Mouse (Mus musculus) stomach, embryonic 14.5 days (tissue): ENCODE data around the gene Styx. TPM values are rescaled to one million over a fixed set of nuclear protein-coding genes. Genes with fewer than 3 reads are reported as not detected.
"Not testable (repeated sequence)": the region's sequence is repeated elsewhere in the genome, so short reads cannot be mapped to it uniquely, and the experiment has no call there.

Source experiments
- ATAC-seq: fragments of 200-750 bp; cut with Nextera tagmentation; 2 replicates; pipeline ENCODE4 v1.8.0; 2017; ENCODE audit warnings: low read depth, moderate TSS enrichment; ENCODE audit not compliant: insufficient number of reproducible peaks, insufficient read depth, low FRiP score
- H3K27ac ChIP-seq: fragments of 300-500 bp; sonication (generic); 2 replicates; pipeline ENCODE4 v1.5.1; 2014; ENCODE audit warnings: mild to moderate bottlenecking, low read length, moderate library complexity, mixed read lengths
- H3K27me3 ChIP-seq: fragments of 300-500 bp; sonication (generic); 2 replicates; pipeline ENCODE4 v1.6.1; 2014; ENCODE audit warnings: low read length, control low read depth, mixed read lengths; ENCODE audit not compliant: control insufficient read depth, insufficient read depth
- H3K36me3 ChIP-seq: fragments of 300-500 bp; sonication (generic); 2 replicates; pipeline ENCODE4 v1.6.1; 2014; ENCODE audit warnings: mild to moderate bottlenecking, control low read depth, low read length, moderate library complexity, mixed read lengths; ENCODE audit not compliant: control insufficient read depth, insufficient read depth
- H3K4me1 ChIP-seq: fragments of 300-500 bp; sonication (generic); 2 replicates; pipeline ENCODE4 v1.6.1; 2014; ENCODE audit warnings: low read length, control low read depth, mixed read lengths; ENCODE audit not compliant: control insufficient read depth, insufficient read depth
- H3K4me2 ChIP-seq: fragments of 300-500 bp; sonication (generic); replicated peaks from 2 replicates; pipeline ENCODE4 v1.6.1; 2014; ENCODE audit warnings: low read depth, low read length, control low read depth
- H3K4me3 ChIP-seq: fragments of 300-500 bp; sonication (generic); 2 replicates; pipeline ENCODE4 v1.5.1; 2014; ENCODE audit warnings: low read depth, low read length, control low read depth
- H3K9ac ChIP-seq: fragments of 300-500 bp; sonication (generic); replicated peaks from 2 replicates; pipeline ENCODE4 v1.6.1; 2014; ENCODE audit warnings: low read depth, mild to moderate bottlenecking, control low read depth, low read length, moderate library complexity, mixed read lengths
- H3K9me3 ChIP-seq: fragments of 300-500 bp; sonication (generic); 2 replicates; pipeline ENCODE4 v1.6.1; 2016; ENCODE audit warnings: low read depth, low read length, control low read depth; ENCODE audit not compliant: control insufficient read depth
- WGBS: fragments of 180-500 bp; shearing (Covaris S2); extraction: QIAGEN DNeasy Blood & Tissue Kit; methylation state at CpG from one replicate; pipeline ENCODE4 v1.1.7; 2014; 5-methylcytosine and 5-hydroxymethylcytosine counted together
- polyA plus RNA-seq: library from polyadenylated mRNA; unstranded; fragments of >200 nt; fragmentation: Nextera tagmentation; extraction: Ambion mirVana; gene quantifications from 2 replicates; pipeline ENCODE4 v1.2.1, GENCODE M21; 2014

The Styx gene
- polyA plus RNA-seq, 1 experiment from 2014 or later: 75.3 TPM

- H3K27ac ChIP-seq: no peak overlapping the region
- 86% methylated on average over 4 of the region's 4 CpGs for WGBS
- H3K4me3 ChIP-seq: no peak overlapping the region
- H3K9ac ChIP-seq: no peak overlapping the region
- H3K9me3 ChIP-seq: no peaks in the 10 kb centered on the region
- H3K36me3 ChIP-seq: peaks cover 22% of the 10 kb centered on the region
- no peak for ATAC-seq
- H3K4me2 ChIP-seq: no peak overlapping the region
- peaks cover 8% of the 10 kb centered on the region for H3K4me1 ChIP-seq
- no peaks in the 10 kb centered on the region for H3K27me3 ChIP-seq
These were observed 32.0 kb downstream of the Styx start for GRCm38 (mm10) chr14:45382912-45383311.

GRCm38 (mm10) chr14:45385596-45385995 lies 34.7 kb downstream of the Styx start:
- Histone ChIP-seq H3K36me3 (peaks cover 8% of the 10 kb centered on the region; the same call in 1 of the 2 replicates), H3K4me1 (peaks cover 8% of the 10 kb centered on the region), H3K9ac (no peak overlapping the region), H3K4me3 (no peak overlapping the region), H3K4me2 (no peak overlapping the region), H3K27me3 (no peaks in the 10 kb centered on the region), H3K9me3 (no peaks in the 10 kb centered on the region), H3K27ac (no peak overlapping the region)
- ATAC-seq: no peak
- WGBS: 93% methylated on average over 2 of the region's 2 CpGs

GRCm38 (mm10) chr14:45387480-45387879 lies 36.6 kb downstream of the Styx start:
- Histone ChIP-seq H3K36me3 (peaks cover 3% of the 10 kb centered on the region; the same call in 1 of the 2 replicates), H3K9ac (peak overlapping the region; percentile 75; the same call in 1 of the 2 replicates), H3K27me3 (no peaks in the 10 kb centered on the region), H3K27ac (peak overlapping the region; percentile 21; the same call in 1 of the 2 replicates), H3K4me2 (peak overlapping the region; percentile 53), H3K9me3 (no peaks in the 10 kb centered on the region), H3K4me3 (peak overlapping the region; percentile 79), H3K4me1 (peaks cover 8% of the 10 kb centered on the region)
- ATAC-seq: no peak
- 26% methylated on average over 2 of the region's 2 CpGs for WGBS

- H3K27ac ChIP-seq: peak overlapping the region; percentile 78
- peaks cover 8% of the 10 kb centered on the region for H3K4me1 ChIP-seq
- H3K36me3 ChIP-seq: no peaks in the 10 kb centered on the region
- peak overlapping the region; percentile 79 for H3K4me3 ChIP-seq
- H3K9ac ChIP-seq: peak overlapping the region; percentile 75
- no peaks in the 10 kb centered on the region for H3K27me3 ChIP-seq
- under 1% methylated on average over 70 of the region's 71 CpGs for WGBS
- no peaks in the 10 kb centered on the region for H3K9me3 ChIP-seq
- ATAC-seq: peak; percentile 97
- peak overlapping the region; percentile 53 for H3K4me2 ChIP-seq
These were observed 37.7 kb downstream of the Styx start for GRCm38 (mm10) chr14:45388345-45389181.

GRCm38 (mm10) chr14:45389194-45389593 lies 38.3 kb downstream of the Styx start:
- peaks cover 8% of the 10 kb centered on the region for H3K4me1 ChIP-seq
- H3K36me3 ChIP-seq: no peaks in the 10 kb centered on the region
- no peak for ATAC-seq
- peak overlapping the region; percentile 75 for H3K9ac ChIP-seq
- H3K4me3 ChIP-seq: peak overlapping the region; percentile 79
- H3K4me2 ChIP-seq: peak overlapping the region; percentile 53
- peak overlapping the region; percentile 78 for H3K27ac ChIP-seq
- H3K27me3 ChIP-seq: no peaks in the 10 kb centered on the region
- WGBS: 17% methylated on average over 3 of the region's 3 CpGs
- H3K9me3 ChIP-seq: no peaks in the 10 kb centered on the region

- Histone ChIP-seq H3K9ac (no peak overlapping the region), H3K4me3 (no peak overlapping the region), H3K4me2 (no peak overlapping the region), H3K4me1 (no peaks in the 10 kb centered on the region), H3K27ac (no peak overlapping the region), H3K9me3 (no peaks in the 10 kb centered on the region), H3K27me3 (no peaks in the 10 kb centered on the region), H3K36me3 (no peaks in the 10 kb centered on the region)
- ATAC-seq: no peak
- 84% methylated on average over 3 of the region's 3 CpGs for WGBS
These were observed 48.9 kb downstream of the Styx start for GRCm38 (mm10) chr14:45399836-45400235.

- Histone ChIP-seq H3K4me2 (no peak overlapping the region), H3K4me3 (no peak overlapping the region), H3K27ac (no peak overlapping the region), H3K27me3 (no peaks in the 10 kb centered on the region), H3K36me3 (no peaks in the 10 kb centered on the region), H3K9me3 (no peaks in the 10 kb centered on the region), H3K4me1 (no peaks in the 10 kb centered on the region), H3K9ac (no peak overlapping the region)
- WGBS: 78% methylated on average over 7 of the region's 7 CpGs
- no peak for ATAC-seq
These were observed 52.8 kb downstream of the Styx start for GRCm38 (mm10) chr14:45403651-45404050.

- H3K4me3 ChIP-seq, H3K27me3 ChIP-seq, H3K9me3 ChIP-seq, H3K4me1 ChIP-seq, H3K36me3 ChIP-seq, ATAC-seq, H3K27ac ChIP-seq, H3K9ac ChIP-seq, H3K4me2 ChIP-seq: not testable (repeated sequence)
- 74% methylated on average over 1 of the region's 3 CpGs for WGBS
These were observed 53.9 kb downstream of the Styx start, which contains the start of gene Gnpnat1 for GRCm38 (mm10) chr14:45404813-45405212. Gene Gnpnat1 (minus strand): TSS chr14:45404913.
